Mouse (Mus musculus) adrenal gland, postnatal 25 days (tissue): ENCODE data around the gene Dazap1. TPM values are rescaled to one million over a fixed set of nuclear protein-coding genes. Genes with fewer than 3 reads are reported as not detected.
A peak's percentile ranks its signal among the peaks of the same experiment; 100 is the strongest.

ENCODE experiments used
- DNase-seq: peaks from one replicate; pipeline ENCODE4 v3.0.0; 2021; ENCODE audit warnings: mixed read lengths
- total RNA-seq: library from RNA; stranded (reverse); gene quantifications from 2 replicates; pipeline ENCODE4 v1.2.3, GENCODE M21; 2021

Dazap1 gene
- total RNA-seq, 1 experiment from 2014 or later, result 117 TPM

DNA sequence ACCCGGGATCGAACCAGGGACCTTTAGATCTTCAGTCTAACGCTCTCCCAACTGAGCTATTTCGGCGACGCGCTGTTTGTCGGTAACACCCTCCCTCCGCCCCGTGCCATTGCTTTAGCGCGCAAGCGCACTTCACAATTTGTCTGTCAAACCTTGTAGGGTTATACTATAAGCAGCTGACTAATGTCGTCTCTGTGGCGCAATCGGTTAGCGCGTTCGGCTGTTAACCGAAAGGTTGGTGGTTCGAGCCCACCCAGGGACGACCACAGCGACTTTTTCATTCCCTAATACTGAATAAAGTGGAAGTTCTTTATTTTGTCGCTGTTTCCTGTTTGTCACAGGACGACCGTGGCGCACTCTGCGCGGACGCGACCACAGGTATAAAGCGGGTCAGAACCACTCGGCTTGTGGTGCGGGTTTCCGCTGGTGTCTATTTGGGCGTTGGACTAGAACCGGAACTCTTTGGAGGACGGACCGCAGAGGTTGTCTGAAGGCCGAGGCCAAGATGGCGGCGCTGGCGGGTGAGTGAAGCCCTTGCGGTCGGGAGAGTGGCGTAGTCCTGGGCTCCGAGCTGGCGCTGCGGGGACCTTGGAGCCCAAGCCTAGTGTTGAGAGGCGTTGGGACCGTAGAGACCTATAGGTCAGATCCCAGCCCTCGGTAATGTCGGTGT lies 12.2 kb upstream of the Dazap1 start, which contains the start of gene Ndufs7:
Gene Ndufs7, plus strand, starts transcription at position 151 of the 670 bp plus-strand sequence.
- DNase-seq, result peak; percentile 86

- no peak for DNase-seq
Measured at GRCm38 (mm10) chr10:80250059-80250458, 11.2 kb upstream of the Dazap1 start.

DNA sequence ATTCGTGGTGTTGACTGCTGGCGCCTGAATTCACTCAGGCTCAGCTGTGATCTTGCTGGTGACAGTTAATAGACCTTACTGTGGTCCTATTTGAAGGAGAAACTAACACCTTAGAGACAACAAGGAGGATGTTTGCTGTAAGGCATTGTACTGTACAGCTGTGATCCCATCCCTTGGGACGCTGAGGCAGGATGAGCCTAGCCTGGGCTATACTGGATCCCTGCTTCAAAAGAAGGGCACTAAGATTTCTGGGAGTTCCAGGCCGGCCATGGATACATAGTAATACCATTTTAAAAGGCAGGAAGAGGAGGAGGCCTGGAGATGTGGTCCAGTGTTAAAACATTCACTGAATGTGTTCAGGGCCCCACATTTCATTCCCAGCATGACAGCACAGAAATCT lies 10.7 kb upstream of the Dazap1 start:
- DNase-seq, result no peak

DNA sequence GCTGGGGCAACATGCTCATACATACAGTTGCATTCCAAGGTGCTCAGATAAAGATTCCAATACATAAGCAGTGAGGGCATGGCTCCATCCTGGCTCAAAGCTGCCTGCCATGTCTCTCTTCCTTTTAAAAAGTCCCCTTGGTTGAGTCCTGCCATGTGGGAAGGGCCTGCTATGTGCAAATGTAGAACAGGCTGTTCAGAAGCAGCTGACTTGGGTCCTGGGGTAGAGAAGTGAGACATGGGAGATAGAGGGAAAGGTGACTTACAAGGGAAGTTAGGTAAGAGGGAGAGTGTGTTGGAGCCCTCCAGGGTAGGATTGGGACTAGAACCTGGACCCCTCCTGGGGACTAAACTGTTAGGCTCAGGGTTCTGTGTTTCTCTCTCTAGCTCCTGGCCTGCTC lies 9.3 kb upstream of the Dazap1 start:
- no peak for DNase-seq

- no peak for DNase-seq
Measured at GRCm38 (mm10) chr10:80252493-80253274, 8.6 kb upstream of the Dazap1 start.

GRCm38 (mm10) chr10:80253551-80253950 lies 7.7 kb upstream of the Dazap1 start:
- DNase-seq, result no peak

GRCm38 (mm10) chr10:80254331-80255297 lies 6.7 kb upstream of the Dazap1 start:
- DNase-seq, result no peak

GRCm38 (mm10) chr10:80255881-80256535 lies 5.3 kb upstream of the Dazap1 start:
- peak; percentile 82 for DNase-seq

- no peak for DNase-seq
Measured at GRCm38 (mm10) chr10:80257936-80258335, 3.4 kb upstream of the Dazap1 start.

DNA sequence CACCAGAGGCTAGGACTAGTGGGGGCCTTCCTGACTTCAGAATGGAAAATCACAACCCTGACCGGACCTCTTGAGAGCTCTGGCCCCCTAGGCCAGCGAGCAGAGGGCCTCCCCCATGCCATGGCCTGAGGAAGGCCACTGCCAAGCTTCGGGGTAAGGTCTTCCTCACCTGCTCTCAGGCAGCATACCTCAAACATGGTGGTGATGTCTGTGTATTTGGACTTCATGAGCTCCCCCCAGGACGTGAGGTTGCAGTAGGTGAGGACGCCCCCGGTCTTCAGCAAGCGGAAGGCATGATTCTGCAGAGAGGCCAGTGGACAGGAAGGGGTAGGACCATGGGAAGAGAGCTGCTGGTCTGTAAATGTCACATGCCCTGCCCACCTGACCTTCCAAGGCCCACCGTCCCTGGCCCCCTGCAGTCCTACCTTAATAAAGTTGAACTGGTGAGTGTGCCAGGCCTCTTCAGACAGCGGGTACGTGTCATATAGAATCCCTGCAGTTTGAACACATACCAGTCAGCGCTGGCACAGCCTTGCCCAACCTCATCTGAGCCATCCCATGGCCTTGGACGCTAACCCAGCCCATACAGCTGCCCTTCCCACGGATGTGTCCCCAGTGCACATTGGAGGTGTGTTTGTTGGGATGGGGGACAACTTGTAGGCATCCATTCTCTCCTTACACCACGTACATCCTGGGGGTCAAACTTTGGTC lies 2.4 kb upstream of the Dazap1 start:
- DNase-seq, result peak; percentile 59

GRCm38 (mm10) chr10:80259463-80259805 lies 1.9 kb upstream of the Dazap1 start:
- no peak for DNase-seq

GRCm38 (mm10) chr10:80259861-80260641 lies 1.2 kb upstream of the Dazap1 start:
- DNase-seq, result peak; percentile 83

DNA sequence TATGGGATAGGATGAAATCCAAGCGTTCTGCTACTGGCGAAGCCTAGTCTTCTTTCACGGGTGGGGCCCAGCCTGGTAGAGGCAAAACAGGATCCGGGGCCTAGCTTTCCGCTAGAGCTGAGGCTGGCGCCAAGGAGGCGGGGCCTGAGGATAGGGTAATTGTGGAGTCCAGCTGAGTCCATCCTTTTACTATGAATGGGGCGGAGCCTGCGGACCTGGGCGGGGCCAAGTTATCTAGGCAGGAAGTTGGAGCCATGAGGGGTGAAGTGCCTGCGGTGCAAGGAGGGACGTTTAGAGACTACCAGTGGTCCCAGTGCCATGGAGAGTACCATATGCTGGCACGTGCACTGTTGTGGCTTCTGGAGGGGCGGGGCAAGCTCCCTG lies 291 bp downstream of the Dazap1 start:
- DNase-seq, result peak; percentile 97

DNA sequence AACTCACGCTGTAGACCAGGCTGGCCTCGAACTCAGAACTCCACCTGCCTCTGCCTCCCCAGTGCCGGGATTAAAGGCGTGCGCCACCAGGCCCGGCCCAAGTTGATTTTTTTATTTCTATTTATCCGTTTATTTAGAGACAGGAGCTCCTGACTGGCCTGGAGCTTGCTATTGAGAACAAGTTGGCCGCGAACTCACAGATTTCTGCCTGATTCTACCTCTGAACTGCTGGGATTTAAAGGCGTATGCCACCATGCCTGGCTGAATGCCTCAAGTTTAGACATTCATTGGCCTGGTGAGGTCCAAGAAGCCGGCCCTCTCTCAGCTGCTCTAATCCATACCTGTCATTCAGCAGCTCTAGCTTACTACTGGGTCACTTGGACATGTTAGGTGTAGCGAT lies 883 bp downstream of the Dazap1 start:
- DNase-seq, result no peak

DNA sequence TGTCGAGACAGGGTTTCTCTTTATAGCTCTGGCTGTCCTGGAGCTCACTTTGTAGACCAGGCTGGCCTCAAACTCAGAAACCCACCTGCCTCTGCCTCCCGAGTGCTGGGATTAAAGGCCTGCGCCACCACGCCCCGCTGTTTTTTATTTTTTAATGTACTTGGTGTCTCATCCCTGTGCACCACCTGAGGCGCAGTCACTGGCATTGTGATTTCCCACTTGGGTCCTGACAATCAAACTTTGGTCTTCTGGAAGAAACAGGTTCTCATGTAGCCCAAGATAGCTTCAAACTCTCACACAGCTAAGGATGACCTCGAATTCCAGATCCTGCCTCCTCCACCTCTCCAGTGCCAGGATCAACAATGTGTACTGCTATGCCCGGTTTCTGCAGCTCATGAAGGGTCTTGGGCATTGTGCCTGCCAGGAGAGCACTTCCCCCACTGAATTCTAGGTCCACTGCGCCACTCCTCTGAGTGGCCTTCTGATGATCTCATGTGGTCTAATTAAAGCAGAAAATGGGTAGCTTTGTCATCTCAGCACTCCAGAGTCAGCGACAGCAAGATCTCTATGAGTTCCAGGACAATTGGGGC lies 1.6 kb downstream of the Dazap1 start:
- no peak for DNase-seq

DNA sequence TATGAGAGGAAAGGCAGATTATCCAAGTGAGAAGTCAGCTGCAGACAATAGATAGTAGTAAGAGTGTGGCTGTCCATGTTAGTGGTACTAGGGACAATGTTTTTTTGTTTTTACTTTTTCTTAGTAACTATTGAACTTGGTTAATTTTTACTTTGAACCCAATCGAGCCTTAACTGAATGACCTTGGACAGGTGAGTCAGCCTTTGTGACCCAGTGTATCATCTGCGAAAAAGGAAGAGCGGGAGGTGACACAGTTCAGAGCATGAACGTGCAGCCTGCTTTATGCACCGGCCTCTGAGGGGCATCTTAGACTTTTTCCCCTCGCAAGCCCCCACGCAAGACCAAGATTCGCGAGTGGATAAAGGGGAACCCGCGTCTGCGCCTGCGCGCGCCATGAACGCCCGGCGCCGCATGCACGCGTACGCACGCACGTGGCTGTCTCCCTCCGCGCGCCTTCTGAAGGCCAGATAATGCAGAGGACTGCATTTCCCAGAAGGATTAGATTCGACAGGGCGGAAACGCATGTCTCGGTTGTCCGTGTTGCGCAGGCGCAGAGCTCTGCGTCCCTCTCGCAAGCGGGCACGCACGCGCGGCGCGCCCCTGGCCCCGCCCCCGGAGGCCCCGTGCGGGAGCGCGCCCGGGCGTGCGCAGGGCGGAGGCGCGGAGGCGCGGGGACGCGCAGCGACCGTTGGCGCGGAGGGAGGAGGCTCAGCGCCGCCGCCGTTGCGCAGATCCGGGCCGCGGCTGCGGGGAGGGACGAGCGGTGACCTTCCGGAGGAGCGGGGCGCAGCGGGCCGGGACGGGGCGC lies 3.3 kb downstream of the Dazap1 start:
- DNase-seq, result peak; percentile 99

- no peak for DNase-seq
Measured at GRCm38 (mm10) chr10:80265149-80265486, 3.8 kb downstream of the Dazap1 start.

DNA sequence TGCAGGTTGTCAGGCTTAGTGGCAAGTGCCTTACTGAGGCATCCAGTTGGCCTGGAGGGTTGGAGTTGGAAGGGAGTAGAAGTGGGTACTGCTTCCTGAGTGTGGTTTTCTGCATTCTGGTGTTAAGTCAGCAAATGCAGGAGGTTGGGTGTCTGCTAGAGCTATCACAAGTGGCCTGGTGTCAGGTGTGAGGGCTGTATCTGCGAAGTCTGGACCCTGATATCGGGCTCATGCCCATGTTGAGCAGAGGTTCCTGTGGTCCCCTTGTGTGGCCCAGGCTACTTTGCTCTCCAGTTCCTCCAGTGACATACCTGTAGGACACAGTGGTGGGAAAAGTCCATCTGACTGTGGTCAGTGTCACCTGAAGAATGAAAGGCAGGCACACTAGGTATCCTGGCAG lies 8.8 kb downstream of the Dazap1 start:
- no peak for DNase-seq

GRCm38 (mm10) chr10:80270734-80271181 lies 9.5 kb downstream of the Dazap1 start:
- DNase-seq, result peak; percentile 61
